Mouse (Mus musculus): ENCODE data around the gene Eif4g3. TPM values are rescaled to one million over a fixed set of nuclear protein-coding genes. Genes with fewer than 3 reads are reported as not detected.

Eif4g3 gene
- polyA plus RNA-seq, 1 experiment from 2014 or later, result 55.9 TPM

GRCm38 (mm10) chr4:138252231-138252630 is 259.4 kb downstream of the Eif4g3 start:
- Histone ChIP-seq H3K36me3 (ENCODE audit: control insufficient read depth, insufficient read depth, low read length) (peaks cover 1% of the 10 kb centered on the region; the same call in 1 of the 2 replicates), H3K4me2 (replicated peaks; ENCODE audit: low read depth, low read length) (peak overlapping the region; percentile 39; the same call in 1 of the 2 replicates), H3K4me1 (ENCODE audit: control insufficient read depth, insufficient read depth, low read length) (peaks cover 18% of the 10 kb centered on the region), H3K9ac (ENCODE audit: low read depth, low read length) (no peak overlapping the region), H3K4me3 (ENCODE audit: low read length) (peak overlapping the region; percentile 25; the same call in 1 of the 2 replicates), H3K27ac (ENCODE audit: low read depth, low read length) (no peak overlapping the region), H3K27me3 (ENCODE audit: control insufficient read depth, insufficient read depth, low read length) (peaks cover 13% of the 10 kb centered on the region), H3K9me3 (ENCODE audit: control insufficient read depth, low read length) (no peaks in the 10 kb centered on the region)
- ATAC-seq (ENCODE audit: low FRiP score, low TSS enrichment), result no peak
- WGBS, result 19% methylated on average over 5 of the region's 5 CpGs

GRCm38 (mm10) chr4:138257116-138257687 is 264.4 kb downstream of the Eif4g3 start:
- Histone ChIP-seq H3K4me2 (replicated peaks; ENCODE audit: low read depth, low read length) (no peak overlapping the region), H3K4me1 (ENCODE audit: control insufficient read depth, insufficient read depth, low read length) (peaks cover 5% of the 10 kb centered on the region), H3K9ac (ENCODE audit: low read depth, low read length) (no peak overlapping the region), H3K36me3 (ENCODE audit: control insufficient read depth, insufficient read depth, low read length) (no peaks in the 10 kb centered on the region), H3K9me3 (ENCODE audit: control insufficient read depth, low read length) (no peaks in the 10 kb centered on the region), H3K4me3 (ENCODE audit: low read length) (no peak overlapping the region), H3K27me3 (ENCODE audit: control insufficient read depth, insufficient read depth, low read length) (no peaks in the 10 kb centered on the region), H3K27ac (ENCODE audit: low read depth, low read length) (no peak overlapping the region)
- no peak for ATAC-seq (ENCODE audit: low FRiP score, low TSS enrichment)
- 87% methylated on average over 22 of the region's 22 CpGs for WGBS

Small RNA genes within 50 kb of the gene (microRNA-seq; reads per million reads assigned to microRNA genes)
- gene Mir6399, result 3.6 reads per million, percentile 14 among the genes with 10 or more reads in this experiment

Other genes starting within 250 kb of the Eif4g3 start
- gene Alpl, start 196.6 kb upstream of the Eif4g3 start, polyA plus RNA-seq (2014; fragmentation: Nextera tagmentation; extraction: Ambion mirVana), result 5.9 and 10.2 TPM in 2 replicates
- 35.0 and 69.0 TPM in 2 replicates for gene Ece1, start 130.8 kb upstream of the Eif4g3 start, polyA plus RNA-seq (2014; fragmentation: Nextera tagmentation; extraction: Ambion mirVana)
- 124 and 176 TPM in 2 replicates for gene Hp1bp3, start 223.3 kb downstream of the Eif4g3 start, polyA plus RNA-seq (2014; fragmentation: Nextera tagmentation; extraction: Ambion mirVana)